Mouse (Mus musculus) hindbrain, embryonic 16.5 days (tissue): ENCODE measurements around the gene Dnaaf3. TPM values are rescaled to one million over a fixed set of nuclear protein-coding genes. Genes with fewer than 3 reads are reported as not detected.
"Not testable (repeated sequence)": the region's sequence is repeated elsewhere in the genome, so short reads cannot be mapped to it uniquely, and the experiment has no call there.

Experiments
- ATAC-seq: fragments of 200-750 bp; cut with Nextera tagmentation; 2 replicates; pipeline ENCODE4 v1.8.0; 2017; ENCODE audit warnings: moderate TSS enrichment, moderate library complexity
- H3K27ac ChIP-seq: fragments of 300-500 bp; sonication (generic); 2 replicates; pipeline ENCODE4 v1.5.1; 2014; ENCODE audit warnings: low read depth, mild to moderate bottlenecking, control low read depth, low read length, moderate library complexity
- H3K27me3 ChIP-seq: fragments of 300-500 bp; sonication (generic); replicated peaks from 2 replicates; pipeline ENCODE4 v1.6.1; 2014; ENCODE audit warnings: low read length; ENCODE audit not compliant: control insufficient read depth, insufficient read depth
- H3K36me3 ChIP-seq: fragments of 300-500 bp; sonication (generic); 2 replicates; pipeline ENCODE4 v1.6.1; 2014; ENCODE audit warnings: mild to moderate bottlenecking, low read length, moderate library complexity, mixed read lengths; ENCODE audit not compliant: control insufficient read depth, insufficient read depth
- H3K4me1 ChIP-seq: fragments of 300-500 bp; sonication (generic); 2 replicates; pipeline ENCODE4 v1.6.1; 2014; ENCODE audit warnings: low read depth, low read length; ENCODE audit not compliant: control insufficient read depth, insufficient read depth
- H3K4me2 ChIP-seq: fragments of 300-500 bp; sonication (generic); 2 replicates; pipeline ENCODE4 v1.6.1; 2014; ENCODE audit warnings: mild to moderate bottlenecking, low read length, control low read depth, moderate library complexity
- H3K4me3 ChIP-seq: fragments of 300-500 bp; sonication (generic); 2 replicates; pipeline ENCODE4 v1.5.1; 2014; ENCODE audit warnings: mild to moderate bottlenecking, low read length, control low read depth, moderate library complexity
- H3K9ac ChIP-seq: fragments of 300-500 bp; sonication (generic); 2 replicates; pipeline ENCODE4 v1.6.1; 2014; ENCODE audit warnings: low read depth, mild to moderate bottlenecking, control low read depth, low read length, moderate library complexity
- H3K9me3 ChIP-seq: fragments of 300-500 bp; sonication (generic); 2 replicates; pipeline ENCODE4 v1.6.1; 2014; ENCODE audit warnings: mild to moderate bottlenecking, low read length, moderate library complexity; ENCODE audit not compliant: control insufficient read depth
- WGBS: fragments of 180-500 bp; shearing (Covaris S2); extraction: QIAGEN DNeasy Blood & Tissue Kit; methylation state at CpG from one replicate; pipeline ENCODE4 v1.1.7; 2014; 5-methylcytosine and 5-hydroxymethylcytosine counted together
- polyA plus RNA-seq: library from polyadenylated mRNA; unstranded; fragments of >200 nt; fragmentation: Nextera tagmentation; extraction: Ambion mirVana; gene quantifications from 2 replicates; pipeline ENCODE4 v1.2.1, GENCODE M21; 2015

Gene Dnaaf3
- polyA plus RNA-seq, 1 experiment from 2014 or later, result 2.8 TPM

DNA sequence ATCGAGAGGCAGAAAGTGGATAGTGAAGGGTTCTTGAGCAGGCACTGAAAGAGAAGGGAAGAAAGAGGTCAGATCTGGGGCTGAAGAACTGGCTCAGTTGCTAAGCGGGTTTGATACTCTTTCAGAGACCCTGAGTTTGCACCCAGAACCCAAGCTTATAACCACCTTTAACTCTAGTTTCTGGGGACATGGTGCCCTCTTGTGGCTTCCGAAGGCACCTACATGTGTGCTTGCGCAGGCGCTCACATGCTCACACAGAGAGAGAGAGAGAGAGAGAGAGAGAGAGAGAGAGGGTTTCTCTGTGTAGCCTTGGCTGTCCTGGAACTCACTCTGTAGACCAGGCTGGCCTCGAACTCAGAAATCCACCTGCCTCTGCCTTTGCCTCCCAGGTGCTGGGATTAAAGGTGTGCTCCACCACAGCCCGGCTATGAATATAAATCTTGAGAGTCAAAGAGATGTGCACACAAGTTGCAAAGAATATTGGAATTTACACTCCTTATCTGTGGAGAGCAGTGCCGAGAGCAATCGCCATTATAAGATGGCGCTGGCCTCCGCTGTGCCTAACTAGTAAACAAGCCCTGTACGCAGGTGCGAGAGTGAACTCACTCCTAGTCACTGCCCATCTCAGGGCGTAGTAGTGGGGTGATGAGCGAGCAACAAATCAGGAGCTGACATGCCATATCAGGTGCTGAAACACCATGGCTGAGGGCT is 7.9 kb downstream of the Dnaaf3 start, which contains the start of gene Tnni3:
Tnni3 (minus strand) TSS at position 18 of the 711 bp plus-strand sequence.
- H3K4me3 ChIP-seq, ATAC-seq, H3K9me3 ChIP-seq, H3K36me3 ChIP-seq, H3K9ac ChIP-seq, H3K27ac ChIP-seq, H3K4me2 ChIP-seq, H3K4me1 ChIP-seq, H3K27me3 ChIP-seq: not testable (repeated sequence)
- WGBS, result 68% methylated on average over 15 of the region's 15 CpGs

GRCm38 (mm10) chr7:4523205-4524130 is 8.8 kb downstream of the Dnaaf3 start:
- H3K4me2 ChIP-seq, result no peak overlapping the region
- no peak for ATAC-seq
- H3K4me1 ChIP-seq, result peaks cover 3% of the 10 kb centered on the region; the same call in 1 of the 2 replicates
- no peaks in the 10 kb centered on the region for H3K9me3 ChIP-seq
- no peak overlapping the region for H3K4me3 ChIP-seq
- no peaks in the 10 kb centered on the region for H3K36me3 ChIP-seq
- H3K27ac ChIP-seq, result no peak overlapping the region
- H3K27me3 ChIP-seq, result peaks cover 4% of the 10 kb centered on the region; the same call in 1 of the 2 replicates
- no peak overlapping the region for H3K9ac ChIP-seq
- WGBS, result 91% methylated on average over 33 of the region's 33 CpGs

- no peak overlapping the region for H3K4me3 ChIP-seq
- H3K36me3 ChIP-seq, result no peaks in the 10 kb centered on the region
- WGBS, result 67% methylated on average over 5 of the region's 6 CpGs
- H3K4me2 ChIP-seq, result no peak overlapping the region
- H3K9ac ChIP-seq, result no peak overlapping the region
- H3K4me1 ChIP-seq, result peaks cover 3% of the 10 kb centered on the region; the same call in 1 of the 2 replicates
- no peaks in the 10 kb centered on the region for H3K9me3 ChIP-seq
- no peak for ATAC-seq
- H3K27ac ChIP-seq, result no peak overlapping the region
- peaks cover 4% of the 10 kb centered on the region; the same call in 1 of the 2 replicates for H3K27me3 ChIP-seq
Measured at GRCm38 (mm10) chr7:4522292-4522691, 10.0 kb downstream of the Dnaaf3 start.

GRCm38 (mm10) chr7:4521231-4522003 is 10.8 kb downstream of the Dnaaf3 start:
- H3K4me2 ChIP-seq, result peak overlapping the region; percentile 58
- no peak for ATAC-seq
- H3K9ac ChIP-seq, result no peak overlapping the region
- no peaks in the 10 kb centered on the region for H3K36me3 ChIP-seq
- H3K27ac ChIP-seq, result no peak overlapping the region
- H3K4me1 ChIP-seq, result no peaks in the 10 kb centered on the region; the same call in 1 of the 2 replicates
- WGBS, result 34% methylated on average over 32 of the region's 32 CpGs
- peaks cover 4% of the 10 kb centered on the region; the same call in 1 of the 2 replicates for H3K27me3 ChIP-seq
- no peaks in the 10 kb centered on the region for H3K9me3 ChIP-seq
- peak overlapping the region; percentile 34 for H3K4me3 ChIP-seq

DNA sequence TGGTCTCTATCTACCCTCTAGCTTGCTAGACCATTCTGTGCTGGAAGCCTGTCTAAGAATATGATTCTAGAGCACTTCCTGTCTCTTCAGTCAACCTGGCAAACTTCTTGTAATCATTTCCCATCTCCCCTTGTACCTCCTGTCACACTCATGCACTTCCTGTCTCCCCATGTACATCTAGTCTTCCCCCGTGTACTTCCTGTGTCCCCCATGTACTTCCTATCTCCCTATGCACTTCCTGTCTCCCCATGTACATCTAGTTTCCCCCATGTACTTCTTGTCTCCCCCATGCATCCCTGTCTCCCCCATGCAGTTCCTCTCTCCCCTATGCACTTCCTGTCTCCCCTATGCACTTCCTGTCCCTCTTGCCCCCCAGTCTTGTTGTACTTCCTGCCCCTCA is 13.8 kb downstream of the Dnaaf3 start:
- H3K9ac ChIP-seq, result no peak overlapping the region
- no peak overlapping the region for H3K4me3 ChIP-seq
- H3K36me3 ChIP-seq, result no peaks in the 10 kb centered on the region
- H3K4me2 ChIP-seq, result no peak overlapping the region
- no peak for ATAC-seq
- H3K9me3 ChIP-seq, result no peaks in the 10 kb centered on the region
- no peaks in the 10 kb centered on the region; the same call in 1 of the 2 replicates for H3K4me1 ChIP-seq
- 81% methylated on average over 1 of the region's 1 CpGs for WGBS
- H3K27ac ChIP-seq, result no peak overlapping the region
- H3K27me3 ChIP-seq, result peaks cover 4% of the 10 kb centered on the region; the same call in 1 of the 2 replicates

- no peak within 1 kb of the TSS for H3K4me2 ChIP-seq
- no peak for ATAC-seq
- H3K9me3 ChIP-seq, result no peaks in the 10 kb centered on the region
- no peak within 1 kb of the TSS for H3K27ac ChIP-seq
- H3K27me3 ChIP-seq, result peaks cover 4% of the 10 kb centered on the region; the same call in 1 of the 2 replicates
- H3K36me3 ChIP-seq, result no peaks in the 10 kb centered on the region
- H3K4me3 ChIP-seq, result no peak within 1 kb of the TSS
- H3K9ac ChIP-seq, result no peak within 1 kb of the TSS
- no peaks in the 10 kb centered on the region; the same call in 1 of the 2 replicates for H3K4me1 ChIP-seq
- 12% methylated on average over 4 of the region's 4 CpGs for WGBS
Measured at GRCm38 (mm10) chr7:4516332-4517050, 15.8 kb downstream of the Dnaaf3 start, which contains the start of gene Tnnt1. Tnnt1 (minus strand) TSS chr7:4516382.

- peak; percentile 31; the same call in 1 of the 2 replicates for ATAC-seq
- H3K27me3 ChIP-seq, result peaks cover 4% of the 10 kb centered on the region; the same call in 1 of the 2 replicates
- H3K36me3 ChIP-seq, result no peaks in the 10 kb centered on the region
- H3K4me3 ChIP-seq, result no peak overlapping the region
- 58% methylated on average over 6 of the region's 6 CpGs for WGBS
- H3K27ac ChIP-seq, result no peak overlapping the region
- H3K4me1 ChIP-seq, result no peaks in the 10 kb centered on the region
- no peak overlapping the region for H3K9ac ChIP-seq
- no peak overlapping the region for H3K4me2 ChIP-seq
- no peaks in the 10 kb centered on the region for H3K9me3 ChIP-seq
Measured at GRCm38 (mm10) chr7:4515853-4516252, 16.4 kb downstream of the Dnaaf3 start.
